Mouse (Mus musculus): ENCODE measurements around the gene Scfd2.
A peak's percentile ranks its signal among the peaks of the same experiment; 100 is the strongest.

Scfd2 gene

GRCm38 (mm10) chr5:74245641-74246145, 285.9 kb downstream of the Scfd2 start:
- DNase-seq (ENCODE audit: extremely low spot score, low read depth, low spot score), result no peak

DNA sequence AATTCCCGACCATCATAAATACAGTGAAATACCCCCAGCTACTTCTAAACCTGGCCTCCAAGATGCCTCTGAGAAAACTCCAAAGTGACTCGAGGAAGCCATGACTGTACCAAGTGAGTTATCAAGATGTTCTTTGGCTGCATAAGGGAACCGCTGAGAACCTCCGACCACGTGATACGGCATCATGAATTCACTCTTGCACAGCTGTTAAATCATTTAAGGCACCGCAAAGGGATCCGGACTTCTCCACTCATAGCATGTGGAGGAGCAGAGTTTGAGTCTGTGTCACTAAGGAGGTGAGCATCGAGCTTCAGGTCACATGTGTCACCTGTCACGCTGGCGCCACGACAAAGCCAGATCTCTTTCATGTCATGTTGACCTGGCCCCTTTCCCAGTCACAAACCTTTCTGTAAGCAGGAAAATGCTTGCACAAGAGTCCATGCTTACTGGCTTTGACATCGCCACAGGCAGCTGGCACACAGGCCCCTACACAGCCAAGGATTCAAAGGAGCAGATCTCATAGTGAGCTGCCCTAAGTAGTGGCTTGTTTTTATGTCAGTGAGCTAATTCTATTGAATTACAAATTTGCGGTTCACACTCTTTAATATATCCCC, 287.0 kb downstream of the Scfd2 start:
- DNase-seq (ENCODE audit: extremely low spot score, low read depth, low spot score), result no peak

DNA sequence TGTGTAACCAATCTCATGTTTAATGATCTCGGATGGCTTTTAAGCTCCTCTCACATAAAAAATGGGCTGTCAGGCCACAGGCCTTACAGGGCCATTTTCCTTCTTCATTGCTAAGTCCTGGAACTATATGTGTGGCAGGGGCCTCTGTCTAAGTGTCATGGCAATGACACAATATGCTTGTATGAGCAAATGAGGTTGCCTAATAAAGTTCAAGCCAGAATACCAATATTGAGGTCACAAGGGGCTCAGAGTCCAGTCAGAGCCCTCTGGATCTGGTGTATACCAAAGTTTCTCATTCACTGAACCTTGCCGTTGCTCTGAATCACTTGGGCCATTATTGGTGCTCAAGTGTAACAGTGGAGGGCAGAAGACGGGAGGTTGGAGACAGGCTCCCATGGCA, 288.9 kb downstream of the Scfd2 start:
- DNase-seq (ENCODE audit: extremely low spot score, low read depth, low spot score), result no peak

- DNase-seq (ENCODE audit: extremely low spot score, low read depth, low spot score), result no peak
Observed at GRCm38 (mm10) chr5:74240926-74241680, 290.5 kb downstream of the Scfd2 start.

GRCm38 (mm10) chr5:74240298-74240697, 291.3 kb downstream of the Scfd2 start:
- no peak for DNase-seq (ENCODE audit: extremely low spot score, low read depth, low spot score)

DNA sequence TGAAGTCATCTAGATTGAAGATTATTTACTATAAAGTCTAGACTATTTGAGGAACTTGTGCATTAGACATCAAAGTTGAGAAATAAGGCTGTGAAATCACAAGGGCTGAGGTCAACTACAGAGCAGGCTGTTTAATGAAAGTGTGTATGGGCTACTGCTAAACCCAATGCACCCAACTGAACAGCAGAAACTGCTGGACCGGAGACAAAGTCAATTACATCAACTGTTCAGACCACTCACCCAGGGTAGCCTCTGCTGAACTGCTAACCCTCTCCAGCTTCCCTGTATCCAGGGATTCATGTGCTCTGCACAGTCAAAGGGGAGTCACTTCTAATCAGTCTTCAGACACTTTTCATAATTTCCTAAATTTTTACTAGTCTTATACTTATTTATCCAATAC, 292.2 kb downstream of the Scfd2 start:
- DNase-seq (ENCODE audit: extremely low spot score, low read depth, low spot score), result no peak

GRCm38 (mm10) chr5:74233808-74234207, 297.8 kb downstream of the Scfd2 start:
- DNase-seq (ENCODE audit: extremely low spot score, low read depth, low spot score), result no peak

DNA sequence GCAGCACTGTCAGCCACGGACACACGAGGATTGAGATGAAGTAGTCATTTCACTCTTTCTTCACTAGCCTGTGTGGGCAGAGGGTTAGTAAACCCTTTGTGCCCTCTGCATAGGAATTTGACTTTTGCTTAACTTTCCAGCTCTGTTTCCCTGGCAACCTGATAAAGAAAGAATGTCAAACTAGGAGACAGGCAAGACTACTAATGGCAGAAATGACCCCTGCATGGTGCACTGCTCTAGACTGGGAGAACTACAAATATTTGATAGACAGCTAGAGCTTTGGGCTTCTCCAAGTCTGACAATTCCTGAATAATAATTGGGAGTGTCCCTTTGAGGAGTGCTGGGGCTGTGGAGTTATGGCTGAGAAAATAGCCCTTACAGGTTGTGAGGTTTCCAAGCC, 301.0 kb downstream of the Scfd2 start:
- no peak for DNase-seq (ENCODE audit: extremely low spot score, low read depth, low spot score)

- DNase-seq (ENCODE audit: extremely low spot score, low read depth, low spot score), result no peak
Observed at GRCm38 (mm10) chr5:74229775-74230413, 301.7 kb downstream of the Scfd2 start.

GRCm38 (mm10) chr5:74228938-74229337, 302.6 kb downstream of the Scfd2 start:
- DNase-seq (ENCODE audit: extremely low spot score, low read depth, low spot score), result no peak

GRCm38 (mm10) chr5:74227352-74227751, 304.2 kb downstream of the Scfd2 start:
- DNase-seq (ENCODE audit: extremely low spot score, low read depth, low spot score), result no peak

DNA sequence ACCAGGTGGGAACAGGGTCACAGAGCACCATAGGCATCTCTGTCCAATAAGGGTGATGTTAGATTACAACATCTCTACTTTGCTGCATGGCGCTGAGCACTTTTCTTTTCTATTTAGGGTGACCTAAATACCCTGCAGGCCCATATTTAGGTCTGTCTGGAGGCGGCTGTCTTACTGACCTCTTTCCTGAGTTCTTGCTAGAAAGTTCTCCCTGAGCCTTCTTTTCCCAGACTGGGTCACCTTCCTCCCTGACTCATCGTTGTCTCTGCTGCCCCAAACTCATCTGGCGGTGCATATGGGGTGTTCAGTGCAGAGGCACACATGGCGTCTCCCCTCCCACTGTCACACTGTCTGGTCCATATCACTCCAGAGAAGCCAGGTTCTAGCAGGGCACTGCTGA, 305.4 kb downstream of the Scfd2 start:
- DNase-seq (ENCODE audit: extremely low spot score, low read depth, low spot score), result no peak

GRCm38 (mm10) chr5:74224480-74224879, 307.1 kb downstream of the Scfd2 start:
- no peak for DNase-seq (ENCODE audit: extremely low spot score, low read depth, low spot score)

GRCm38 (mm10) chr5:74222626-74223025, 308.9 kb downstream of the Scfd2 start:
- no peak for DNase-seq (ENCODE audit: extremely low spot score, low read depth, low spot score)

DNA sequence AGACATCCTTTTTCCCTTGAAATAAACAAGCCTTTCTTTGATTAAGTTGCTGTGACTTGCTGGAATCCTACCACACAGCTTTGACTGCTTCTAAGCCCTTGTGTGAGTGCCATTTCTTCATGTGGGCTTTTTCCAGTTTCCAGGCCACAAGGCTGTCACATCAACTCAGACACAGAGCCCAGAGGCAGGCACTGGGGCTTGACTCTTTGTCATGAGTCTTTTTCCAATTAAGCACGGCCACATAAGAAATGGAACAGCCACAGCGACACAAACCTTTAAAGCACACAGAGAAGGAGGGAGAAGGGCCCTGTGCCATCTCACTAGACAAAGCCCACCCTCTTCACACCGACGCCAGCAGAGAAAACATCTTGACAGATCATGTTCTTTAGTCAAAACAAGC, 313.0 kb downstream of the Scfd2 start:
- DNase-seq (ENCODE audit: extremely low spot score, low read depth, low spot score), result no peak

GRCm38 (mm10) chr5:74215125-74215524, 316.4 kb downstream of the Scfd2 start:
- DNase-seq (ENCODE audit: extremely low spot score, low read depth, low spot score), result no peak

DNA sequence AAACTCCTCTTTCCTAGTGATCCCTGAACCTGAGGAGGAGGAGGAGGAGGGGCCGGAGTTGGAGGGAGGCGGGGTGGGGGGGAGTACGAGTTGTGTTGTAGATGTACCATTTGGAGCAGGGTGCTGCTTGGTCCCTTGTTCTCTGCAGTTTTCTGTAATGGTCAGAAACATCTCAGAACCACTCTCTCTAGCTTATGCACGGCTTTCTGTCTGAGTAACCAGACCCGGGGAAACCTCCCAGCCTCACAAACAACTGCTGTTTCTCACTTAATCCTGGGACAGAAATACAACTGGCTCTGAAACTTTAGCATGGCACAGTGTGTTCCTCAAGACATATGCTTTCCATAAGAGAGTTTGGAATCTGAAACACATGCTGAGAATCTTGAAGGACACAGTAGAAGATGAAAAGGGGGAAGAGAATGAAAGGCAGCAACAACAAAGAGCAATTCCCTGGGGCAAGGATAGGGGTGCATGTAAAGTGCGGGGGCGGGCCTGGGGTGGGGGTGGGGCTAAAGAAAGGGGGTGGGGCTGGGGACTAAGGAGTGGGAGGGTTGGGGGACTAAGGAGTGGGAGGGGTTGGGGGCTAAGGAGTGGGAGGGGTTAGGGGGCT, 317.0 kb downstream of the Scfd2 start:
- DNase-seq (ENCODE audit: extremely low spot score, low read depth, low spot score), result peak; percentile 49

DNA sequence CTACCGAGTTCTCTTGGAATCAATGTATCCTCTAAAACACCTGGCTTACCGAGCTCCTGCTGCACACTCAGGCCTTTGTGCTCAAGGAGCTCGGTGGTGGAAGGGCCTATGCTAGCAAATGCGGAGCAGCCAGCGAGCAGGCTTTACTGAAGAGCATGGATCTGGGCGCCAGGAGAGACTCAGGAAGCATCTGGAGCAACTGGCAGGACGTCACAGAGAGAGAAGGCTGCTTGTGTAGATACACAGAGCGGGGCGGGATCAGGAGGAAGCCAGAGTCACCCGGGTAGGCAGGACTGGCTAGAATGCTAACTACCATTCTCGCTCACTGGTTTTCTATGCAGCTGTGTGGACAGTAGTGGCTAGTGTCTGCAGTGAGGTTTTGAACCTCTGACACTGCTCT, 320.2 kb downstream of the Scfd2 start:
- DNase-seq (ENCODE audit: extremely low spot score, low read depth, low spot score), result no peak

GRCm38 (mm10) chr5:74209640-74210039, 321.9 kb downstream of the Scfd2 start:
- no peak for DNase-seq (ENCODE audit: extremely low spot score, low read depth, low spot score)

GRCm38 (mm10) chr5:74208438-74208837, 323.1 kb downstream of the Scfd2 start:
- DNase-seq (ENCODE audit: extremely low spot score, low read depth, low spot score), result no peak

DNA sequence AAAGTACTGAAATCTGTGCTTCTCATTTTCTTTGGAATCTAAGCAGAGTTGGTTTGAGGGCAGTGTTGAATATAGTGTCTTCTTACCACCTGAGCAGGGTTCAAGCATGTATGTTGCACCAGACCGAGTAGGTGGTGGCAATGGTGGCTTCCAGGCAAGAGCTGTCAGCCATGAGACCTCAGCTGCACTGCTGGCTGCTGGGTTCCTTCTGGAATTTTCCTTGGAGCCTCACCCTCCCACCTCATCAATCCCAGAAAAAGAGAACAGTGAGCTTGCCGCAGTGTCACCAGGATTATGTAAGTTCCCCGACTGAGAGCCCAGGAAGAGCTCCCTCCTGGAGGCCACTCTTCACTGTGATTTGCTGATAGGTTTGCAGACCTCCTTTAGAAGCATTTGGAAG, 324.4 kb downstream of the Scfd2 start:
- no peak for DNase-seq (ENCODE audit: extremely low spot score, low read depth, low spot score)

GRCm38 (mm10) chr5:74206649-74207048, 324.9 kb downstream of the Scfd2 start:
- DNase-seq (ENCODE audit: extremely low spot score, low read depth, low spot score), result no peak
